Mouse (Mus musculus): Measurements from ENCODE around the gene Tmem136. TPM values are rescaled to one million over a fixed set of nuclear protein-coding genes. Genes with fewer than 3 reads are reported as not detected.

The Tmem136 gene
- polyA plus RNA-seq, 1 experiment from 2014 or later = 9.3 TPM

DNA sequence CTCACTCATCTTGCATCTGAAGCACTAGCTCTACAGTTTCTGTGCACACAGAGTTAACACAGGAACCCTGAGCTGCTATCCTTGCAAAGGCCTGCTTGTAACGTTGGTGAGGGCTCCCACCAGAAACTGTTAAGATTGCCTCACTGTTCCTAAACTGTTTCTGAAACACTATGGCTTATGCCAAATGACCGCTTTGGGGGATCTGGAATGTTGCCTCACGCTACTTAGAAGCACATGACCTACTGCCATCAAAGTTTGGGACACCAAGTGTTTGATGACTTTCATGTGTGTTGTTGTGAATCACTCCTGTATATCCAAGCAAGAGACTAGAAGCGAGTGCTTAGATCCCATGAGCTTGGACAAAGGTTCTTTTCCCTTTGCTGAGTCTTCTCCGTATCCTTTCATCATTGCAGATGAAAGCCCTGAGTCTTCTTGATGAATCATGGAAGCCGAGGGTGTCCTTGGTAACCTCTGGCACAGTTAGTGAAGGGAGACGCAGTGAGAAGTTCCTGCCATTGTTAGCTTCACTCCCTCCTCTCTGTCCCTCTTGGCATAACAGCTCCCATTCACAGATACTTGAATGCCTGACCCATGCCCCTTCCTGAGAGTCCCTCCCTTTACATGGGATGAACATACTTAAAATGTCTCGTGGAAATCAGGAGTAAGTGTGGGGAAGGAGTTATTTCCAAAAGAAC lies 5.9 kb downstream of the Tmem136 start:
- H3K4me1 ChIP-seq (replicated peaks; ENCODE audit: insufficient read depth, low read length) = peaks cover 3% of the 10 kb centered on the region; the same call in 1 of the 2 replicates
- H3K9ac ChIP-seq (ENCODE audit: low read depth, low read length) = no peak overlapping the region
- ATAC-seq (replicated peaks; ENCODE audit: low FRiP score, low read depth) (no peak), DNase-seq (ENCODE audit: low spot score) (no peak)
- no peak overlapping the region for H3K4me3 ChIP-seq (replicated peaks; ENCODE audit: low read depth, low read length)
- no peak overlapping the region for H3K4me2 ChIP-seq (ENCODE audit: low read length)
- no peaks in the 10 kb centered on the region for H3K36me3 ChIP-seq (ENCODE audit: insufficient read depth, low read length)
- H3K27ac ChIP-seq = no peak overlapping the region
- WGBS = 86% methylated on average over 8 of the region's 8 CpGs
- TF ChIP-seq CTCF (IDR thresholded peaks at IDR 0.05; ENCODE audit: low read depth) = no peak
- no peaks in the 10 kb centered on the region for H3K9me3 ChIP-seq (replicated peaks; ENCODE audit: low read length)
- H3K27me3 ChIP-seq (ENCODE audit: insufficient read depth, low read length) = no peaks in the 10 kb centered on the region

DNA sequence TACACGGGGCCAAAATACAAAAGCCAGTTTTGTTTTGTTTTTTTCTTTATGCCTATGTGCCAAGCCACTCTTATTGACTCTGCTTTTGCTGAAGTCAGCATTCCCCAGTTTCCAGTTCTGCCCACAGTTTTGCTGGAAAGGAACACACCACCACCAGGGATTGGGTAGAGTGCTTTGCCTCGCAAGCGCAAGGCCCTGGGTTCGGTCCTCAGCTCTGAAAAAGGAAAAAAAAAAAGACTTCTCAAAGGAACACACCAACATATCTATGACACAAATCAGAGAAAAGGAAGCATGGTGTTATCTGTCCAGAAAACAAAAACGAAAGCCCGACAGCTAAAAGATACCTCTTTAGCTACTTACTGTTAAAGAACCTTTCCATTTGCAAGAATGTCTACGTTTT lies 7.2 kb downstream of the Tmem136 start:
- H3K9ac ChIP-seq (ENCODE audit: low read depth, low read length) = no peak overlapping the region
- no peak overlapping the region for H3K4me2 ChIP-seq (ENCODE audit: low read length)
- no peak overlapping the region for H3K27ac ChIP-seq
- TF ChIP-seq CTCF (IDR thresholded peaks at IDR 0.05; ENCODE audit: low read depth) = no peak
- H3K9me3 ChIP-seq (replicated peaks; ENCODE audit: low read length) = no peaks in the 10 kb centered on the region
- no peak for DNase-seq (ENCODE audit: low spot score)
- no peak for ATAC-seq (replicated peaks; ENCODE audit: low FRiP score, low read depth)
- H3K4me1 ChIP-seq (replicated peaks; ENCODE audit: insufficient read depth, low read length) = no peaks in the 10 kb centered on the region
- H3K36me3 ChIP-seq (ENCODE audit: insufficient read depth, low read length) = no peaks in the 10 kb centered on the region
- 86% methylated on average over 7 of the region's 7 CpGs for WGBS
- no peaks in the 10 kb centered on the region for H3K27me3 ChIP-seq (ENCODE audit: insufficient read depth, low read length)
- H3K4me3 ChIP-seq (replicated peaks; ENCODE audit: low read depth, low read length) = no peak overlapping the region

DNA sequence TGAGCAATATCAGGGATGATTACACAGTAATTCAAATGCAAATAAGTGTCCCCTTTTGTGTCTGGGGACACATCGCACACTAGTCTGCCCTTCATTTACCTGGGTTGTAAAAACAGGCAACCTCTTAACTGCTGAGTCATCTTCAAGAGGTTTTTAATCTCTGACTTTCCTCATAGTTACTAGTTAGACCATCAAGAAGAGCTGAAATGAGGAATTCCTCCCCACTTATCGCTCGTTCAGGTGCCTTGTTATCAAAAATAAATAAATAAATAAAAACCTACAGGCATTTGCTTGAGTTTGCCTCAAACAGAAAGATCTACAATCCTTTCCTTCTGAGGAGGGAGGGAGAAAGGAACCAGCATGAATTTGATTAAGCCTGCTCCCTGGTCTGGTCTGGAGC lies 7.6 kb downstream of the Tmem136 start:
- H3K36me3 ChIP-seq (ENCODE audit: insufficient read depth, low read length) = no peaks in the 10 kb centered on the region
- TF ChIP-seq CTCF (IDR thresholded peaks at IDR 0.05; ENCODE audit: low read depth) = no peak

DNA sequence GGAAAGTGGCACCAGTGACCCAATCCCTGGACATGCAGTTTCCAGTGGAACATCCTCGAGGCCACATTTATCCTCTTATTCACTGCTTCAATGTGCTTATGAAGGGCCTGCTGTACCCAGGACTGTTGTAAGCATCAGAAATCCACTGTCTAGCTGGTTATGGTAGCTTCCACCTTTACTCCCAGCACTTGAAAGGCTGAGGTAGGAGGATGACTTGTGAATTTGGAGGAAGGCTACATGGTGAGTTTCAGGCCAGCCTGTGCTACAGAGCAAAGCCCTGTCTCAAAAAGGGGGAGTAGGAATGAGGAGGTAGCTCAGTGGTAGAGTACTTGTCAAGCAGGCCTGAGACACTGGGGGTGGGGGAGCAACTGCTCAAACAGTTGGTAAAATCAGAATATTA lies 8.3 kb downstream of the Tmem136 start:
- Histone ChIP-seq H3K4me3 (replicated peaks; ENCODE audit: low read depth, low read length) (no peak overlapping the region), H3K27ac (no peak overlapping the region), H3K36me3 (ENCODE audit: insufficient read depth, low read length) (no peaks in the 10 kb centered on the region), H3K27me3 (ENCODE audit: insufficient read depth, low read length) (no peaks in the 10 kb centered on the region), H3K9ac (ENCODE audit: low read depth, low read length) (no peak overlapping the region), H3K9me3 (replicated peaks; ENCODE audit: low read length) (no peaks in the 10 kb centered on the region), H3K4me2 (ENCODE audit: low read length) (no peak overlapping the region), H3K4me1 (replicated peaks; ENCODE audit: insufficient read depth, low read length) (peaks cover 2% of the 10 kb centered on the region)
- ATAC-seq (replicated peaks; ENCODE audit: low FRiP score, low read depth) (no peak), DNase-seq (ENCODE audit: low spot score) (no peak)
- no peak for TF ChIP-seq CTCF (IDR thresholded peaks at IDR 0.05; ENCODE audit: low read depth)
- WGBS = 97% methylated on average over 1 of the region's 1 CpGs

More for the DNA sequence above, 7.6 kb downstream of the Tmem136 start:
- Histone ChIP-seq H3K27ac (no peak overlapping the region), H3K27me3 (ENCODE audit: insufficient read depth, low read length) (no peaks in the 10 kb centered on the region), H3K4me1 (replicated peaks; ENCODE audit: insufficient read depth, low read length) (no peaks in the 10 kb centered on the region), H3K9me3 (replicated peaks; ENCODE audit: low read length) (no peaks in the 10 kb centered on the region), H3K9ac (ENCODE audit: low read depth, low read length) (no peak overlapping the region), H3K4me2 (ENCODE audit: low read length) (no peak overlapping the region), H3K4me3 (replicated peaks; ENCODE audit: low read depth, low read length) (no peak overlapping the region)
- ATAC-seq (replicated peaks; ENCODE audit: low FRiP score, low read depth) = no peak
- DNase-seq (ENCODE audit: low spot score) = no peak
- 88% methylated on average over 3 of the region's 3 CpGs for WGBS

DNA sequence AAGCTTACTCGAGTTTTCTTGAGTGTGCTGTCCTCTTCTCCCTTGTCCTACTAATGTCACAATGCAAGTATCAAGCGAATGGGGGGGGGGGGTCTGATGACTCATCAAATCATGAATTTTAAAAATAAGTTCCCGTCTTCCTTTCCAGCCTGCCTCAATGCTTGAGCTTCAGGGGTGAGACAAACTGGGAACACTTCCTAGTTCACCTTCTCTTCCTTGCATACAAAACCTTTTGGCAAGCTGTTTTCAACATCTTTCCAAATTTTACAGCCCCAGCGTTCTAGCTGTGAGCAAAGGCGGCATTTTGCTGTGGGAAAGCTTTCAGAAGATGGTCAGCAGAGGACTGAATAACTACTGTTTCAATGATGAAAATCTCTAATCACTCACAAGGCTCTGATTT lies 8.8 kb downstream of the Tmem136 start:
- Histone ChIP-seq H3K4me2 (ENCODE audit: low read length) (peak overlapping the region; percentile 81), H3K4me3 (replicated peaks; ENCODE audit: low read depth, low read length) (no peak overlapping the region), H3K36me3 (ENCODE audit: insufficient read depth, low read length) (no peaks in the 10 kb centered on the region), H3K9me3 (replicated peaks; ENCODE audit: low read length) (no peaks in the 10 kb centered on the region), H3K9ac (ENCODE audit: low read depth, low read length) (0 out of 2 replicates have a peak overlapping the region, but pooled peaks have one; percentile 10), H3K27ac (0 out of 2 replicates have a peak overlapping the region, but pooled peaks have one; percentile 97), H3K27me3 (ENCODE audit: insufficient read depth, low read length) (no peaks in the 10 kb centered on the region), H3K4me1 (replicated peaks; ENCODE audit: insufficient read depth, low read length) (peaks cover 4% of the 10 kb centered on the region)
- ATAC-seq (replicated peaks; ENCODE audit: low FRiP score, low read depth) = no peak
- 51% methylated on average over 5 of the region's 5 CpGs for WGBS
- no peak for TF ChIP-seq CTCF (IDR thresholded peaks at IDR 0.05; ENCODE audit: low read depth)
- DNase-seq (ENCODE audit: low spot score) = no peak

DNA sequence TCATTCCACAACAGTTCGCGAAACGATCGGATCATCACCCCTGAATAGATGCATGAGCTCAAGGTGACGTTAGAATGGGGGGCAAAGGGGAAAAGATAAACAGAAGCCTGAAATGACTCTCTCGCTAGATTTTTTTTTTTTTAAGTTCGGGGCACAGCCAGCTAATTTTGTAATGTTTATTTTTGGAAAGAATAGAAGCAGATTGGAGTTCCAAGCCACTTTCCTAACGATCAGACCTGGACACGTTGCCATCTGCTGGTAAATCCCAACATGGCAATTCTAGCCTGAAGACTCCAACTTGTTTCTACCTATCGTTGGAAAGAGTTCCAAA lies 9.2 kb downstream of the Tmem136 start, which contains the start of gene Arhgef12:
Arhgef12 (minus strand) TSS at position 53 of the 331 bp plus-strand sequence.
- WGBS = 16% methylated on average over 10 of the region's 10 CpGs
- ATAC-seq (replicated peaks; ENCODE audit: low FRiP score, low read depth) = no peak
- Histone ChIP-seq H3K36me3 (ENCODE audit: insufficient read depth, low read length) (no peaks in the 10 kb centered on the region), H3K9ac (ENCODE audit: low read depth, low read length) (peak within 1 kb of the TSS; percentile 97), H3K4me2 (ENCODE audit: low read length) (peak within 1 kb of the TSS; percentile 81), H3K27ac (peak within 1 kb of the TSS; percentile 97), H3K27me3 (ENCODE audit: insufficient read depth, low read length) (no peaks in the 10 kb centered on the region), H3K4me3 (replicated peaks; ENCODE audit: low read depth, low read length) (peak within 1 kb of the TSS; percentile 93), H3K4me1 (replicated peaks; ENCODE audit: insufficient read depth, low read length) (peaks cover 6% of the 10 kb centered on the region), H3K9me3 (replicated peaks; ENCODE audit: low read length) (no peaks in the 10 kb centered on the region)
- peak; percentile 90 for DNase-seq (ENCODE audit: low spot score)
- peak; percentile 84 for TF ChIP-seq CTCF (IDR thresholded peaks at IDR 0.05; ENCODE audit: low read depth)
